Mouse (Mus musculus): Measurements from ENCODE around the gene Sctr. TPM values are rescaled to one million over a fixed set of nuclear protein-coding genes. Genes with fewer than 3 reads are reported as not detected.

The Sctr gene
- polyA plus RNA-seq, 1 experiment from 2014 or later: not detected

DNA sequence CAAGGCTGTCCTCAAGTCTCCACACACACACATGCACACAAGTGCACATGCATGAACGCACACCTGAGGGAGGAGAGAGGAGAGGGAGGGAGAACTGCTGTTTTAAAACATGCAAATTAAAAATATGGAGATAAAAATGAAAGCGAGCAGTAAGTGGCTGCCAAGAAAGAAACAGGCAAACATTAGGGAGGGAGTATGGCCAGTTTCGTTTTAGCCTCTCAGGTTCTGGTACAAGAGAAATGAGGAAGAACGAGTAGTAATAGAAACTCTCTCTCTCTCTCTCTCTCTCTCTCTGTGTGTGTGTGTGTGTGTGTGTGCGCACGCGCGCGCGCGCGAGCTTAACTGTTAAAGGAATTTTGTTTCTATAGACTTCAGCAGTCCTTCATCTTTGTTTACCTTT, 12.7 kb downstream of the Sctr start:
- Histone ChIP-seq H3K9me3 (replicated peaks; ENCODE audit: control insufficient read depth, low read length) (no peaks in the 10 kb centered on the region), H3K36me3 (replicated peaks; ENCODE audit: control insufficient read depth, insufficient read depth, low read depth, low read length) (no peaks in the 10 kb centered on the region), H3K27me3 (ENCODE audit: control insufficient read depth, insufficient read depth, low read length) (no peaks in the 10 kb centered on the region), H3K4me2 (ENCODE audit: low read depth, low read length) (no peak overlapping the region), H3K4me1 (ENCODE audit: control insufficient read depth, insufficient read depth, low read length) (no peaks in the 10 kb centered on the region), H3K27ac (replicated peaks; ENCODE audit: low read depth, low read length) (no peak overlapping the region), H3K4me3 (ENCODE audit: low read depth, low read length) (no peak overlapping the region), H3K9ac (replicated peaks; ENCODE audit: low read length) (no peak overlapping the region)
- 89% methylated on average over 12 of the region's 12 CpGs for WGBS
- DNase-seq (ENCODE audit: low spot score): no peak
- no peak for ATAC-seq (replicated peaks; ENCODE audit: insufficient number of reproducible peaks, low FRiP score, low TSS enrichment, low read depth)

DNA sequence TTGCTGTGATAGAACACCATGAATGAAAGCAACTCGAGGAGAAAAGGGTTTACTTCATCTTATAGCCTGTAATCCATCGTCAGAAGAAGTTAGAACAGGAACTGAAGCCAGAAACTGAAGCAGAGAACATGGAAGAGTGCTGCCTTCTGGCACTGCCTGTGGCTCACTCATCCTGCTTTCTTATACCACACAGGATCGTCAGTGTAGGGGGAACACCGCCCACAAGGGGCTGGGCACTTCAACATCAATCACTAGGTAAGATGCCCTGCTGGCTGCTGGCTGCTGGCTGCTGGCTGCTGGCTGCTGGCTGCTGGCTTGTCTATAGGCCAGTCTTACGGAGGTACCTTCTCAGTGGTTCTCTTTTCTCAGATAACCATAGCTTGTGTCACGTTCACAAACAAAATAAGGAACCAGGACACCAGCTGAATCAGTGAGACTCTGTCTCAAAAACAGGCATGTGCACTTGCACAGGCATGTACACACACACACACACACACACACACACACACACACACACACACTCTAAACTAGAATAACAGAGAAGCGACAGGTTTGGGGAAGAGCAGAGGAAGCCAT, 13.7 kb downstream of the Sctr start:
- 81% methylated on average over 7 of the region's 7 CpGs for WGBS
- Histone ChIP-seq H3K27me3 (ENCODE audit: control insufficient read depth, insufficient read depth, low read length) (no peaks in the 10 kb centered on the region), H3K27ac (replicated peaks; ENCODE audit: low read depth, low read length) (no peak overlapping the region), H3K4me2 (ENCODE audit: low read depth, low read length) (no peak overlapping the region), H3K36me3 (replicated peaks; ENCODE audit: control insufficient read depth, insufficient read depth, low read depth, low read length) (no peaks in the 10 kb centered on the region), H3K4me3 (ENCODE audit: low read depth, low read length) (no peak overlapping the region), H3K9me3 (replicated peaks; ENCODE audit: control insufficient read depth, low read length) (no peaks in the 10 kb centered on the region), H3K4me1 (ENCODE audit: control insufficient read depth, insufficient read depth, low read length) (no peaks in the 10 kb centered on the region), H3K9ac (replicated peaks; ENCODE audit: low read length) (no peak overlapping the region)
- DNase-seq (ENCODE audit: low spot score): no peak
- no peak for ATAC-seq (replicated peaks; ENCODE audit: insufficient number of reproducible peaks, low FRiP score, low TSS enrichment, low read depth)

- Histone ChIP-seq H3K27ac (replicated peaks; ENCODE audit: low read depth, low read length) (no peak overlapping the region), H3K4me1 (ENCODE audit: control insufficient read depth, insufficient read depth, low read length) (no peaks in the 10 kb centered on the region), H3K9ac (replicated peaks; ENCODE audit: low read length) (no peak overlapping the region), H3K27me3 (ENCODE audit: control insufficient read depth, insufficient read depth, low read length) (no peaks in the 10 kb centered on the region), H3K36me3 (replicated peaks; ENCODE audit: control insufficient read depth, insufficient read depth, low read depth, low read length) (no peaks in the 10 kb centered on the region), H3K9me3 (replicated peaks; ENCODE audit: control insufficient read depth, low read length) (no peaks in the 10 kb centered on the region), H3K4me2 (ENCODE audit: low read depth, low read length) (no peak overlapping the region), H3K4me3 (ENCODE audit: low read depth, low read length) (no peak overlapping the region)
- WGBS: 90% methylated on average over 17 of the region's 17 CpGs
- ATAC-seq (replicated peaks; ENCODE audit: insufficient number of reproducible peaks, low FRiP score, low TSS enrichment, low read depth) (no peak), DNase-seq (ENCODE audit: low spot score) (no peak)
Measured at GRCm38 (mm10) chr1:120021951-120022350, 15.3 kb downstream of the Sctr start.

GRCm38 (mm10) chr1:120024331-120025049, 17.8 kb downstream of the Sctr start:
- Histone ChIP-seq H3K9ac (replicated peaks; ENCODE audit: low read length) (no peak overlapping the region), H3K9me3 (replicated peaks; ENCODE audit: control insufficient read depth, low read length) (no peaks in the 10 kb centered on the region), H3K27ac (replicated peaks; ENCODE audit: low read depth, low read length) (no peak overlapping the region), H3K36me3 (replicated peaks; ENCODE audit: control insufficient read depth, insufficient read depth, low read depth, low read length) (no peaks in the 10 kb centered on the region), H3K4me2 (ENCODE audit: low read depth, low read length) (no peak overlapping the region), H3K27me3 (ENCODE audit: control insufficient read depth, insufficient read depth, low read length) (no peaks in the 10 kb centered on the region), H3K4me1 (ENCODE audit: control insufficient read depth, insufficient read depth, low read length) (no peaks in the 10 kb centered on the region), H3K4me3 (ENCODE audit: low read depth, low read length) (no peak overlapping the region)
- 56% methylated on average over 10 of the region's 10 CpGs for WGBS
- ATAC-seq (replicated peaks; ENCODE audit: insufficient number of reproducible peaks, low FRiP score, low TSS enrichment, low read depth): no peak
- DNase-seq (ENCODE audit: low spot score): no peak

- H3K36me3 ChIP-seq (replicated peaks; ENCODE audit: control insufficient read depth, insufficient read depth, low read depth, low read length): no peaks in the 10 kb centered on the region
- DNase-seq (ENCODE audit: low spot score): no peak
Measured at GRCm38 (mm10) chr1:120025050-120025439, 18.4 kb downstream of the Sctr start.

GRCm38 (mm10) chr1:120027693-120028092, 21.0 kb downstream of the Sctr start:
- H3K9me3 ChIP-seq (replicated peaks; ENCODE audit: control insufficient read depth, low read length): no peaks in the 10 kb centered on the region
- ATAC-seq (replicated peaks; ENCODE audit: insufficient number of reproducible peaks, low FRiP score, low TSS enrichment, low read depth): no peak
- DNase-seq (ENCODE audit: low spot score): no peak
- H3K4me2 ChIP-seq (ENCODE audit: low read depth, low read length): no peak overlapping the region
- no peaks in the 10 kb centered on the region for H3K27me3 ChIP-seq (ENCODE audit: control insufficient read depth, insufficient read depth, low read length)
- H3K9ac ChIP-seq (replicated peaks; ENCODE audit: low read length): no peak overlapping the region
- no peaks in the 10 kb centered on the region for H3K36me3 ChIP-seq (replicated peaks; ENCODE audit: control insufficient read depth, insufficient read depth, low read depth, low read length)
- WGBS: 79% methylated on average over 4 of the region's 4 CpGs
- H3K27ac ChIP-seq (replicated peaks; ENCODE audit: low read depth, low read length): no peak overlapping the region
- H3K4me1 ChIP-seq (ENCODE audit: control insufficient read depth, insufficient read depth, low read length): no peaks in the 10 kb centered on the region
- H3K4me3 ChIP-seq (ENCODE audit: low read depth, low read length): no peak overlapping the region

More at GRCm38 (mm10) chr1:120025050-120025439, 18.4 kb downstream of the Sctr start:
- Histone ChIP-seq H3K4me2 (ENCODE audit: low read depth, low read length) (no peak overlapping the region), H3K4me3 (ENCODE audit: low read depth, low read length) (no peak overlapping the region), H3K9ac (replicated peaks; ENCODE audit: low read length) (no peak overlapping the region), H3K9me3 (replicated peaks; ENCODE audit: control insufficient read depth, low read length) (no peaks in the 10 kb centered on the region), H3K4me1 (ENCODE audit: control insufficient read depth, insufficient read depth, low read length) (no peaks in the 10 kb centered on the region), H3K27me3 (ENCODE audit: control insufficient read depth, insufficient read depth, low read length) (no peaks in the 10 kb centered on the region), H3K27ac (replicated peaks; ENCODE audit: low read depth, low read length) (no peak overlapping the region)
- 39% methylated on average over 2 of the region's 2 CpGs for WGBS
- ATAC-seq (replicated peaks; ENCODE audit: insufficient number of reproducible peaks, low FRiP score, low TSS enrichment, low read depth): no peak

DNA sequence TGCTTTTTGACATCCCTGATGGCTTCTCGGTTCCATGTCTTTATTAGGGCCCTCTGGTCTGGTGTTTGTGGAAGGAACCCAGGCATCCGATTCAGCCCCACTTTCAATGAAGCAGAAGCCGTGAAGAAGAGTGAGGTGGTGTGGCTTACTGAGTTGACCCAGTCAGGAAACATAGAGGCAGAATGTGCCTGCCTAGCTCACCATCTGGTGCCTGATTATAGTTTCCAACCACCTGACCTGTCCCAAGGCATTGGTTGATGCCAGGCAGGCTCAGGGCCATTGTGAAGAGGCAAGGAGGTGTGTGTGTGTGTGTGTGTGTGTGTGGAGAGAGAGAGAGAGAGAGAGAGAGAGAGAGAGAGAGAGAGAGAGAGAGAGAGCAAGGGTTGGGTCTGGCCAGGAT, 23.8 kb downstream of the Sctr start:
- no peaks in the 10 kb centered on the region for H3K9me3 ChIP-seq (replicated peaks; ENCODE audit: control insufficient read depth, low read length)
- no peaks in the 10 kb centered on the region for H3K4me1 ChIP-seq (ENCODE audit: control insufficient read depth, insufficient read depth, low read length)
- H3K36me3 ChIP-seq (replicated peaks; ENCODE audit: control insufficient read depth, insufficient read depth, low read depth, low read length): no peaks in the 10 kb centered on the region
- no peak overlapping the region for H3K4me3 ChIP-seq (ENCODE audit: low read depth, low read length)
- no peak overlapping the region for H3K27ac ChIP-seq (replicated peaks; ENCODE audit: low read depth, low read length)
- DNase-seq (ENCODE audit: low spot score): no peak
- 87% methylated on average over 3 of the region's 3 CpGs for WGBS
- H3K27me3 ChIP-seq (ENCODE audit: control insufficient read depth, insufficient read depth, low read length): no peaks in the 10 kb centered on the region
- H3K9ac ChIP-seq (replicated peaks; ENCODE audit: low read length): no peak overlapping the region
- ATAC-seq (replicated peaks; ENCODE audit: insufficient number of reproducible peaks, low FRiP score, low TSS enrichment, low read depth): no peak
- no peak overlapping the region for H3K4me2 ChIP-seq (ENCODE audit: low read depth, low read length)

DNA sequence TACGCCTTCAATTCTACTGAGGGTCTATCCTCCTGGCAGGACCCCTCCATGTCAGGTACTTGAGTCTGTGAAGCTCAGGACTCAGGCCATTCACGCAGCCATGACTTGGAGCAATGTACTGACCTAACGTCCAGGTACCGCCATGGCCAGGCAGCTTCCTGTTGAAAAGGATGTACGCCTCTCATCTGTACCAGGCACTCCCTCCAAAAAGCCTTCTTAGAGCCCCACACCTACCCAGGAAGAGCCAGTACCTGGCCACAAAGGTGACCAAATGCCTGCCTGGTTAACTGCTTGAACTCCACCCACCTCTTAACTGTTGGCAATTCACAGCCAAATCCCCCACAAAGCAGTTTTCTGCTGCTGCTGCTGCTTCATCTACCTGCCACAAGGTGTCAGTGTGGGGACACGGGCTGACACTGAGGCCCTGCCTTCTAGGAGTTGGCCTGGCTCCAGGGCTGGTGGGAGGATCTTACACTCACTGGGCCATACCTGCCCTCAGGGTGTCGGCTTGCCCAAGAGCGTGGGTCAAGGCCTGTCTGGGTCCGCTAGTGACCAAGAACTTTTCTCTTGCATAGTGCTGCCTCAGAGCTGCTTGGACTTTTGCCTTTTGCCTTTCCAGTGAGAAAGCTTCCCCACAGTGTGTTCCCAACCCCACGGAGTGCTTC, 26.2 kb downstream of the Sctr start:
- no peak overlapping the region for H3K27ac ChIP-seq (replicated peaks; ENCODE audit: low read depth, low read length)
- H3K9ac ChIP-seq (replicated peaks; ENCODE audit: low read length): no peak overlapping the region
- ATAC-seq (replicated peaks; ENCODE audit: insufficient number of reproducible peaks, low FRiP score, low TSS enrichment, low read depth): peak; percentile 81
- H3K4me1 ChIP-seq (ENCODE audit: control insufficient read depth, insufficient read depth, low read length): no peaks in the 10 kb centered on the region
- H3K4me3 ChIP-seq (ENCODE audit: low read depth, low read length): no peak overlapping the region
- DNase-seq (ENCODE audit: low spot score): peak; percentile 85
- H3K9me3 ChIP-seq (replicated peaks; ENCODE audit: control insufficient read depth, low read length): no peaks in the 10 kb centered on the region
- no peaks in the 10 kb centered on the region for H3K36me3 ChIP-seq (replicated peaks; ENCODE audit: control insufficient read depth, insufficient read depth, low read depth, low read length)
- H3K27me3 ChIP-seq (ENCODE audit: control insufficient read depth, insufficient read depth, low read length): no peaks in the 10 kb centered on the region
- no peak overlapping the region for H3K4me2 ChIP-seq (ENCODE audit: low read depth, low read length)
- 48% methylated on average over 10 of the region's 10 CpGs for WGBS

Data from embryonic facial prominence, embryonic 11.5 days (tissue).